Mouse (Mus musculus) monocyte, adult 5-6 weeks (primary cell): Measurements from ENCODE around the gene Calml3. TPM values are rescaled to one million over a fixed set of nuclear protein-coding genes. Genes with fewer than 3 reads are reported as not detected.

ENCODE experiments used
- ATAC-seq: fragments of 153-309, 156-312 bp; replicated peaks from 2 replicates; pipeline ENCODE4 v1.8.0; 2017; ENCODE audit warnings: mild to moderate bottlenecking; ENCODE audit not compliant: low TSS enrichment, insufficient number of reproducible peaks, severe bottlenecking, poor library complexity, low FRiP score
- total RNA-seq: library from RNA; stranded (forward); fragments of 200-1000, 200-491, 200-594 nt; gene quantifications from 3 replicates; pipeline ENCODE4 v1.2.3, GENCODE M21; 2017

The Calml3 gene
- total RNA-seq, 1 experiment from 2014 or later, result not detected

DNA sequence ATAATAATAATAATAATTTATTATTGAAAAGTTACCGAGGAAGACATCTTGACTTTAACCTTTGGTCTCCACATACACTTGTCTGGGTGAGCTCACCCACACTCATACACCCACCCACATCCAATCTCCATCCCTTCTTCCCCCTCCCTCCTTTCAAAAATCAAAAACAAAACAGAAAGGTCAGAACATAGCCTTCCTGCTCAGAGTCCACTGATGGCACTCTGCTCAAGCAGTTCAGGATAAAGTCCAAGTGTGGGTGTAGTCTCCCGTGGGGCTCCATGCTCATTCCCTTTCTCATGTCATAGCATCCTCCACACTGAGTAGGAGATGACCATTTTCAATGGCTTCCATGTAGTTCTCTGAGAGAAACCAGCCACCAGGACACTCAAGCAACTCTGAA is 50.8 kb downstream of the Calml3 start:
- no peak for ATAC-seq

Other genes with a start within 250 kb of the Calml3 start
- gene Fam208b, start 193.2 kb downstream of the Calml3 start, total RNA-seq, result 40.1 to 94.3 TPM (median 40.6 TPM) in 3 replicates
- 11.3 to 47.5 TPM (median 22.3 TPM) in 3 replicates for gene Asb13, start 170.3 kb downstream of the Calml3 start, total RNA-seq
- not detected in 3 replicates for gene Calm4, start 33.4 kb upstream of the Calml3 start, total RNA-seq
- not detected in 3 replicates for gene Calm5, start 49.9 kb upstream of the Calml3 start, total RNA-seq
- gene Net1, start 113.9 kb upstream of the Calml3 start, total RNA-seq, result 24.7 to 34.8 TPM (median 25.9 TPM) in 3 replicates
- gene Tubal3, start 114.0 kb upstream of the Calml3 start, total RNA-seq, result not detected in 3 replicates
- not detected in 3 replicates for gene Ucn3, start 141.0 kb upstream of the Calml3 start, total RNA-seq
- gene Akr1c14, start 244.7 kb upstream of the Calml3 start, total RNA-seq, result not detected in 3 replicates